Mouse (Mus musculus) spleen, adult 2 months (tissue): ENCODE measurements around the gene Rtp4. TPM values are rescaled to one million over a fixed set of nuclear protein-coding genes. Genes with fewer than 3 reads are reported as not detected.

Experiments
- DNase-seq, 2 experiments: peaks; one replicate each; pipeline versions ENCODE4 v3.0.0 to v3.0.0-alpha.2; 2012 to 2021; ENCODE audit warnings: low spot score in 2 of 2, low read depth in 1 of 2
- H3K27ac ChIP-seq: fragments of 200-500 bp; 2 replicates; pipeline ENCODE4 v1.5.1; 2012; ENCODE audit warnings: low read length, inconsistent platforms; ENCODE audit not compliant: insufficient read depth
- H3K27me3 ChIP-seq: fragments of 200-500 bp; 2 replicates; pipeline ENCODE4 v1.6.1; 2012; ENCODE audit warnings: mild to moderate bottlenecking, moderate library complexity, low read length, inconsistent platforms; ENCODE audit not compliant: control insufficient read depth, insufficient read depth
- H3K36me3 ChIP-seq: fragments of 200-500 bp; 2 replicates; pipeline ENCODE4 v1.6.1; 2012; ENCODE audit warnings: mild to moderate bottlenecking, low read length, inconsistent platforms; ENCODE audit not compliant: control insufficient read depth, insufficient read depth
- H3K4me1 ChIP-seq: fragments of 200-500 bp; 2 replicates; pipeline ENCODE4 v1.6.1; 2011; ENCODE audit warnings: inconsistent platforms; ENCODE audit not compliant: control insufficient read depth, insufficient read depth, insufficient read length
- H3K4me3 ChIP-seq: fragments of 200-500 bp; 2 replicates; pipeline ENCODE4 v1.5.1; 2011; ENCODE audit warnings: mild to moderate bottlenecking, inconsistent platforms; ENCODE audit not compliant: insufficient read depth, insufficient read length; ENCODE audit errors: extremely low read depth
- CTCF ChIP-seq: fragments of 200-500 bp; IDR thresholded peaks from 2 replicates; pipeline ENCODE4 v1.5.1; 2011; ENCODE audit warnings: mild to moderate bottlenecking, inconsistent platforms; ENCODE audit not compliant: insufficient read depth, insufficient read length, insufficient replicate concordance; ENCODE audit errors: extremely low read depth
- POLR2A ChIP-seq: fragments of 200-500 bp; IDR thresholded peaks from 2 replicates; pipeline ENCODE4 v1.6.1; 2011; ENCODE audit warnings: low read depth, low read length, inconsistent platforms
- WGBS: fragments of 180-500 bp; shearing (Covaris S2); methylation state at CpG from one replicate; pipeline ENCODE4 v1.1.7; 2018; 5-methylcytosine and 5-hydroxymethylcytosine counted together
- polyA plus RNA-seq: library from polyadenylated mRNA; depleted of rRNA; stranded (reverse); fragments of >200 nt; gene quantifications from 2 replicates; pipeline ENCODE4 v1.2.3, GENCODE M21; 2012; rRNA removed

The Rtp4 gene
- polyA plus RNA-seq, 1 experiment = 16.7 TPM

DNA sequence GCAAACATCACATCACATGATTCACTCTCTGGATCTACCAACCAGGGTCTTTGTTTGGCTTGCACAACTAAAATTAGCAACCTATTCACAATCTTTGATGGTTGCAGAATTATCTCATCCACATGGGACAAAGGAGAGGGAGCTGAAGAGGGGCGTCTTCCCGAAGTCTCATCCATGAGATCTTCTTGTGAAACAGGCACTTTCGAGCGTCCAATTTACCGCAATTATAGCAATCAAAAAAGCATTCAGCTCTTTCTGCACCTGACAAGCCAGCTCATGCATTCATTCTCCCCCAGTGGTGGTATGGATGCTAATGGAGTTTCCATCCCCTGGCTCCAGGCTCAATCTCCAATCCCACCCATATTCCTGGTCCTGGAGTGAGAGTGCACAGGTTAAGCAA lies 132.9 kb downstream of the Rtp4 start:
- 94% methylated on average over 5 of the region's 5 CpGs for WGBS
- no peak overlapping the region for H3K4me3 ChIP-seq
- no peak for DNase-seq
- no peaks in the 10 kb centered on the region for H3K36me3 ChIP-seq
- TF ChIP-seq POLR2A = no peak
- TF ChIP-seq CTCF = no peak
- no peaks in the 10 kb centered on the region for H3K27me3 ChIP-seq
- no peak overlapping the region for H3K27ac ChIP-seq
- H3K4me1 ChIP-seq = no peaks in the 10 kb centered on the region

DNA sequence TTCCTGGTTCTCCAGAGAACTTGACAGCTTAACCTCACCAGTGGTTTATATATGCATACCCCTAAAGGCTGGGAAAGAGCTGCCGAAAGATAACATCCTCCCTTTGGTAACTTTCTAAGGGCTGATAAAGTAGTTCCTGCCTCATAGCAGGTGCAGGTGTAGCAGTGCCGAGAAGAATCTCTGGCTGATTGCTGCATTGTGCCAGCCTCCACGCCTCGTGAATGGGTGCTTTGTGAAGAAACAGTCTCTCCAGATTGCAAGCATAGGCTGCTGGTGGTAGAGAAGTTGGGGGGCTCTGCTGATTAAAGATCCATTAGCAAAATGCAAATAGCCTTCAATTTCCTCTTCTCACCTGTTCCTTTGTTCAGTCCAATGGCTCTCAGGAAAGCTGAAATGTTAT lies 133.4 kb downstream of the Rtp4 start:
- no peaks in the 10 kb centered on the region for H3K4me1 ChIP-seq
- H3K27me3 ChIP-seq = no peaks in the 10 kb centered on the region
- 78% methylated on average over 4 of the region's 4 CpGs for WGBS
- no peak overlapping the region for H3K27ac ChIP-seq
- DNase-seq = no peak
- H3K36me3 ChIP-seq = no peaks in the 10 kb centered on the region
- TF ChIP-seq CTCF (no peak), POLR2A (no peak)
- H3K4me3 ChIP-seq = no peak overlapping the region

DNA sequence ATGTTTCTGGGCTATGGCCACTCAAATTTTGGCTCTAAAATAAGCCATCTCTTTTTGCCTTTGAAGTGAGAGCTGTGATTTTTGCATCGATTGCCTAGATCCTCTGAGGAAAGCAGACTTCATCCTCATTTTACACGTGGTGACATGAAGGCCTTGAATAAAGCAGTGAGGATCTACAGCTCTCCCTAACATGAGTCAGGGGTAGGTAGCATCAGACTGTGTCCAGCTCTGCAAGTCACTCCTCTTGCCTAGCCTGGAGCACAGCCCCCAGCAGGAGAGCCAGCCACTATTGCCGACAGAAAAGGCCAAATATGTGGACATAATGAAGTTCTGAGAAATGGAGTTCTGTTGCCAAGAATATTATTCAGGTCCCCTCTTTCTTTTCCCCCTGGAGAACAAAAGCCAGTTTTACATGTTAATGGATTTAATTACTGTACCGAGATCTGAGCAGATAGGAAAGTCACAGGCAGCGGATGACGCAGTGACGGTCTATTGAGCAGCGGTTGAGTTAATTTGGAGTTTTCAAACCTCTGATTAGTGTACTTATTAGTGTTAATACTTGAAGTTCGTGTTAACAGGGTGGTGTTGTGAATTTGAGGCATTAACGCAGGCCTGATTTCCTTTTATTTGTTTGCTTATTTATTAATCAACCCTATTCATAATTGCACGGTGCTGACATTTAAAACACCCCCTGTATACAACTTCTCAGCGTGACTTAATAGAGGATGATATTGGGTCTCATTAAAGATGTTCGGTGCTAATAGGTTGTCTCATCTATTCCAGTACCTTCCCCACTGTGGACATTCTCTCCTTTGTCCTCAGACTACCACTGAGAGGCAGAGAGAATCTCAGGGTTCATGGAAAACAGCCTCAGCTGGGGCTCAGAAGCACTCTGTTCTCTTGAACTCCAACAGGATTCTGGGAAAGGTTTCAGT lies 139.8 kb downstream of the Rtp4 start:
- no peak overlapping the region for H3K27ac ChIP-seq
- H3K4me1 ChIP-seq = no peaks in the 10 kb centered on the region
- no peaks in the 10 kb centered on the region for H3K27me3 ChIP-seq
- H3K4me3 ChIP-seq = no peak overlapping the region
- H3K36me3 ChIP-seq = no peaks in the 10 kb centered on the region
- no peak for DNase-seq
- TF ChIP-seq POLR2A = no peak
- TF ChIP-seq CTCF = no peak
- WGBS = 90% methylated on average over 13 of the region's 13 CpGs

Other genes with a start within 250 kb of the Rtp4 start
- gene Rtp1, start 91.2 kb upstream of the Rtp4 start, polyA plus RNA-seq = not detected in 2 replicates
- 0.12 and 0.27 TPM in 2 replicates for gene Masp1, start 524 bp downstream of the Rtp4 start, polyA plus RNA-seq